Mouse (Mus musculus) megakaryocyte progenitor cell, adult 5-6 weeks (primary cell): ENCODE results near the gene Gm20894. TPM values are rescaled to one million over a fixed set of nuclear protein-coding genes. Genes with fewer than 3 reads are reported as not detected.
"Not testable (repeated sequence)": the region's sequence is repeated elsewhere in the genome, so short reads cannot be mapped to it uniquely, and the experiment has no call there.

Experiments
- ATAC-seq: replicated peaks from 2 replicates; pipeline ENCODE4 v1.8.0; 2016; ENCODE audit warnings: mild to moderate bottlenecking, moderate TSS enrichment, inconsistent platforms; ENCODE audit not compliant: poor library complexity
- total RNA-seq, 2 experiments: library from RNA; stranded (forward) in 1 of 2; stranded (reverse) in 1 of 2; fragments of 157-497, 149-512 nt in 1 of 2; fragments of 200-1000 nt in 1 of 2; gene quantifications; 2 replicates each; pipeline versions ENCODE4 v1.2.3 to v1.2.4; 2015 to 2017

Gene Gm20894
- not detected in 2 replicates for total RNA-seq (2015)
- total RNA-seq (2017): not detected in 2 replicates

- ATAC-seq: not testable (repeated sequence)
Observed at GRCm38 (mm10) chrY:28271412-28271811, at the start of gene Gm20894. TSS of gene Gm20894 (minus strand) at chrY:28271512.
